Mouse (Mus musculus): Measurements from ENCODE around the gene Cnn2. TPM values are rescaled to one million over a fixed set of nuclear protein-coding genes. Genes with fewer than 3 reads are reported as not detected.

Gene Cnn2
- polyA plus RNA-seq, 1 experiment from 2014 or later = 160 TPM

DNA sequence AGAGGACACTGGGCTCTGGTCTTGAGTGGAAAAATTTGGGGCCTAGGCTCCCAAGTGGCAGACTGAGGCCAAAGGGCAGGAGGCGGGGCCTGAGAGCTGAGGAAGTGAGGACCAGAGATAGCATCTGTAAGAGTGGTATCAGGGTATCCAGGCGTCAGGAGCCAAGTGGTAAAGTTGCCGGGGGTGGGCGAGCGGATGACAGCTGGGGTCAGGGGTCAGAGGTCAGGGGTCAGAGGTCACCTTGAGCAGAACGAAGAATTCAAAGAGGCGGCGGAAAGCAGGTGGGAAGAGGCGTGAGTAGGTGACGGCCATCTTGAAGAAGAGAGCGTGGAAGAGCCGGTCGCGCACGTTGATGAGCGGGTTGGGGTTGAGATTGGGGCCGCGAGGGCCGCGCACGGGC, 4.7 kb upstream of the Cnn2 start:
- Histone ChIP-seq H3K27me3 (ENCODE audit: control insufficient read depth, insufficient read depth, low read length) (peaks cover 16% of the 10 kb centered on the region), H3K4me2 (ENCODE audit: low read depth, low read length, severe bottlenecking) (peak overlapping the region; percentile 74), H3K4me3 (ENCODE audit: low read depth, low read length) (peak overlapping the region; percentile 91), H3K27ac (ENCODE audit: low read depth, low read length) (peak overlapping the region; percentile 91; the same call in 1 of the 2 replicates), H3K4me1 (replicated peaks; ENCODE audit: control insufficient read depth, insufficient read depth, low read length) (peaks cover 21% of the 10 kb centered on the region), H3K9ac (ENCODE audit: low read length) (peak overlapping the region; percentile 86), H3K9me3 (ENCODE audit: control insufficient read depth, low read length) (no peaks in the 10 kb centered on the region), H3K36me3 (ENCODE audit: control insufficient read depth, insufficient read depth, low read length) (no peaks in the 10 kb centered on the region; the same call in 1 of the 2 replicates)
- DNase-seq (ENCODE audit: low spot score) (peak; percentile 85), ATAC-seq (replicated peaks; ENCODE audit: low FRiP score) (no peak)
- under 1% methylated on average over 21 of the region's 21 CpGs for WGBS

DNA sequence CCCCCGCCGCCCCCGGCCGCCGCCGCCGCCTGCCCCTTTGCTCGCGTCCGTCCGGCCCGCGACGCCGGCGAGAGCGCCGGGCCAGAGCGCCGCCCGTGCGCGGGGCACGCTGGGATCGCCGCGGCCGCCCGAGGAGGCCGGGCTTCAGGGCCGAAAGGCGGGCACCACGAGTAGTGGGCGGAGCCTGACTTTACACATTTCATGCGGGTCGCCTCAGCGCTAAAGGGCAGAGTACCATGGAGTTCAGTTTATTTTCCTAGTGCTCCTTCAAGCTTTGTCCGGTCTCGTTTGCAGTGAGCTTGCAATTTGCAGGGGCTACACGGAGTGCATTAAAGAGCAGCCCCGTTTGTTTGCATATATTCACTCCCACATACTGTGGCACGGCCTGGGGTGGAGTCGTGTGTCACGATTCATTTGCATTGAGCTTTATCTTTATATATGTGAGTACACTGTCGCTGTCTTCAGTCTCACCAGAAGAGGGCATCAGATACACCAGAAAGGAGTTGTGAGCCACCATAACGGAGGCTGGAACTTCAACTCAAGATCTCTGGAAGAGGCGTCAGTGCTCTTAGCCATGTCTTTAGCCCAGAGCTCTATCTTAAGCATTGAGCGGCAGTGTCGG, 4.1 kb upstream of the Cnn2 start, which contains the start of gene Tmem259:
TSS of gene Tmem259 (minus strand) at position 136 of the 622 bp plus-strand sequence.
- no peaks in the 10 kb centered on the region for H3K9me3 ChIP-seq (ENCODE audit: control insufficient read depth, low read length)
- peak within 1 kb of the TSS; percentile 91 for H3K4me3 ChIP-seq (ENCODE audit: low read depth, low read length)
- ATAC-seq (replicated peaks; ENCODE audit: low FRiP score) = peak; percentile 77

DNA sequence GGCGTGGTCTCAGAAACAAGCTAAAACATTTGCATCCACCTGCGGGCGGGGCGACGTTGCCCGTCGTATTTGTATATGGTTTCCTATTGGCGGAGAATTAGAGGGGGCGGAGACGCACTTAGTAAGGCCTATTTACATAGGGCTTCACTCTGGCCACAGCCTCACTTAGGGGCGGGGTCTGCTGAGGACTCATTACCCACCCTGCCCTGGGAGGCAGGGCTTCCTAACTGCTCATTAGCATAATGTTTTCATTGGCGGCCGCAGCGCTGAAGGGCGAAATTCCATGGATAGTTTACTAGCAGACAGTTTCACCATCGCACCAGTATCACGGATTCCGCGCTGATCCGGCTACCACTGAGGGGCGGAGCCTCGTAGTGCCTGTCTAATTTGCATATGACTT, 3.5 kb upstream of the Cnn2 start:
- no peaks in the 10 kb centered on the region for H3K9me3 ChIP-seq (ENCODE audit: control insufficient read depth, low read length)
- peaks cover 28% of the 10 kb centered on the region for H3K27me3 ChIP-seq (ENCODE audit: control insufficient read depth, insufficient read depth, low read length)
- WGBS = under 1% methylated on average over 22 of the region's 22 CpGs
- peak overlapping the region; percentile 86 for H3K9ac ChIP-seq (ENCODE audit: low read length)
- H3K36me3 ChIP-seq (ENCODE audit: control insufficient read depth, insufficient read depth, low read length) = no peaks in the 10 kb centered on the region
- H3K4me1 ChIP-seq (replicated peaks; ENCODE audit: control insufficient read depth, insufficient read depth, low read length) = peaks cover 21% of the 10 kb centered on the region
- H3K27ac ChIP-seq (ENCODE audit: low read depth, low read length) = peak overlapping the region; percentile 91
- DNase-seq (ENCODE audit: low spot score) (peak; percentile 95), ATAC-seq (replicated peaks; ENCODE audit: low FRiP score) (peak; percentile 94)
- peak overlapping the region; percentile 91 for H3K4me3 ChIP-seq (ENCODE audit: low read depth, low read length)
- peak overlapping the region; percentile 74 for H3K4me2 ChIP-seq (ENCODE audit: low read depth, low read length, severe bottlenecking)

More for the DNA sequence above, 4.1 kb upstream of the Cnn2 start, which contains the start of gene Tmem259:
- Histone ChIP-seq H3K9ac (ENCODE audit: low read length) (peak within 1 kb of the TSS; percentile 86), H3K27me3 (ENCODE audit: control insufficient read depth, insufficient read depth, low read length) (peaks cover 23% of the 10 kb centered on the region), H3K36me3 (ENCODE audit: control insufficient read depth, insufficient read depth, low read length) (no peaks in the 10 kb centered on the region; the same call in 1 of the 2 replicates), H3K27ac (ENCODE audit: low read depth, low read length) (peak within 1 kb of the TSS; percentile 91), H3K4me1 (replicated peaks; ENCODE audit: control insufficient read depth, insufficient read depth, low read length) (peaks cover 21% of the 10 kb centered on the region), H3K4me2 (ENCODE audit: low read depth, low read length, severe bottlenecking) (peak within 1 kb of the TSS; percentile 74)
- peak; percentile 91 for DNase-seq (ENCODE audit: low spot score)
- WGBS = under 1% methylated on average over 41 of the region's 49 CpGs

GRCm38 (mm10) chr10:79985334-79986231, 2.8 kb upstream of the Cnn2 start:
- Histone ChIP-seq H3K27me3 (ENCODE audit: control insufficient read depth, insufficient read depth, low read length) (peaks cover 30% of the 10 kb centered on the region), H3K4me1 (replicated peaks; ENCODE audit: control insufficient read depth, insufficient read depth, low read length) (peaks cover 21% of the 10 kb centered on the region), H3K9ac (ENCODE audit: low read length) (peak overlapping the region; percentile 57), H3K4me3 (ENCODE audit: low read depth, low read length) (peak overlapping the region; percentile 91), H3K36me3 (ENCODE audit: control insufficient read depth, insufficient read depth, low read length) (no peaks in the 10 kb centered on the region), H3K9me3 (ENCODE audit: control insufficient read depth, low read length) (no peaks in the 10 kb centered on the region), H3K27ac (ENCODE audit: low read depth, low read length) (peak overlapping the region; percentile 91), H3K4me2 (ENCODE audit: low read depth, low read length, severe bottlenecking) (peak overlapping the region; percentile 74)
- peak; percentile 75 for DNase-seq (ENCODE audit: low spot score)
- ATAC-seq (replicated peaks; ENCODE audit: low FRiP score) = no peak
- WGBS = 4% methylated on average over 35 of the region's 35 CpGs

DNA sequence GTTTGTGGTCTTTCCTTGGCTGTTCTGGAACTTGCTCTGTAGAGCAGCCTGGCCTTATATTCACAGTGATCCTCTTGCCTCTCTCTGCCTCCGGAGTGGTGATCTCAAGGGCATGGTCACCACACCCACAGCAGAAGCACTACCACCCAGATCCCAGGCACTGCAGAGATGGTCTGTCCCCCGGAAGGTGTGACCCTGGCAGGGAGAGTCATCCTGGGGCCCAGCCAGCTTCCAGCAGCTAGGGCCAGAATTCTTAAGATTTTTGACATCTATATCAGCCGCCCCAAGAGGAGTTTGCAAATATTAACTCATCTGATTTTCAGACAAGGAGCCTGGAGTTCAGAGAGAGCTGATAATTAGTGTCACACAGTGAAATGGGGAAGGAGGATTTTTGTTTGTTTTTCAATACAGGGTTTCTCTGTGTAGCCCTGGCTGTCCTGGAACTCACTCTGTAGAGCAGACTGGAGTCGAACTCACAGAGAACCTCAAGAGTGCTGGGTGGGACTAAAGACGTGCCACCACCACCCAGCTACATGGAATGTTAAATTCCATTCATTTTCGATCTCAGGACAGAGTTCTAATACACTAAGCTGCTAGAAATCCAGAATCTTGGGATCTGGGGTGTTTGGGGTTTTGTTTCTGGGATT, 2.0 kb upstream of the Cnn2 start:
- Histone ChIP-seq H3K36me3 (ENCODE audit: control insufficient read depth, insufficient read depth, low read length) (no peaks in the 10 kb centered on the region), H3K9me3 (ENCODE audit: control insufficient read depth, low read length) (peaks cover under 1% of the 10 kb centered on the region; the same call in 1 of the 2 replicates), H3K4me3 (ENCODE audit: low read depth, low read length) (peak overlapping the region; percentile 91), H3K4me2 (ENCODE audit: low read depth, low read length, severe bottlenecking) (peak overlapping the region; percentile 74; the same call in 1 of the 2 replicates), H3K4me1 (replicated peaks; ENCODE audit: control insufficient read depth, insufficient read depth, low read length) (peaks cover 21% of the 10 kb centered on the region), H3K9ac (ENCODE audit: low read length) (peak overlapping the region; percentile 57), H3K27ac (ENCODE audit: low read depth, low read length) (0 out of 2 replicates have a peak overlapping the region, but pooled peaks have one; percentile 91), H3K27me3 (ENCODE audit: control insufficient read depth, insufficient read depth, low read length) (peaks cover 30% of the 10 kb centered on the region)
- DNase-seq (ENCODE audit: low spot score) (no peak), ATAC-seq (replicated peaks; ENCODE audit: low FRiP score) (no peak)
- WGBS = 50% methylated on average over 6 of the region's 6 CpGs

GRCm38 (mm10) chr10:79986963-79987362, 1.4 kb upstream of the Cnn2 start:
- ATAC-seq (replicated peaks; ENCODE audit: low FRiP score) (no peak), DNase-seq (ENCODE audit: low spot score) (peak; percentile 93)
- Histone ChIP-seq H3K27ac (ENCODE audit: low read depth, low read length) (no peak overlapping the region), H3K4me3 (ENCODE audit: low read depth, low read length) (no peak overlapping the region), H3K36me3 (ENCODE audit: control insufficient read depth, insufficient read depth, low read length) (no peaks in the 10 kb centered on the region), H3K4me2 (ENCODE audit: low read depth, low read length, severe bottlenecking) (0 out of 2 replicates have a peak overlapping the region, but pooled peaks have one; percentile 12), H3K9ac (ENCODE audit: low read length) (no peak overlapping the region; the same call in 1 of the 2 replicates), H3K4me1 (replicated peaks; ENCODE audit: control insufficient read depth, insufficient read depth, low read length) (peaks cover 21% of the 10 kb centered on the region), H3K27me3 (ENCODE audit: control insufficient read depth, insufficient read depth, low read length) (peaks cover 30% of the 10 kb centered on the region), H3K9me3 (ENCODE audit: control insufficient read depth, low read length) (peaks cover 4% of the 10 kb centered on the region; the same call in 1 of the 2 replicates)
- 6% methylated on average over 11 of the region's 11 CpGs for WGBS

- H3K9ac ChIP-seq (ENCODE audit: low read length) = peak overlapping the region; percentile 47
- DNase-seq (ENCODE audit: low spot score) = no peak
- peaks cover 30% of the 10 kb centered on the region for H3K27me3 ChIP-seq (ENCODE audit: control insufficient read depth, insufficient read depth, low read length)
Observed at GRCm38 (mm10) chr10:79987771-79988505, 446 bp upstream of the Cnn2 start.

More at GRCm38 (mm10) chr10:79987771-79988505, 446 bp upstream of the Cnn2 start:
- Histone ChIP-seq H3K4me2 (ENCODE audit: low read depth, low read length, severe bottlenecking) (peak overlapping the region; percentile 51), H3K9me3 (ENCODE audit: control insufficient read depth, low read length) (peaks cover 4% of the 10 kb centered on the region; the same call in 1 of the 2 replicates), H3K36me3 (ENCODE audit: control insufficient read depth, insufficient read depth, low read length) (no peaks in the 10 kb centered on the region), H3K27ac (ENCODE audit: low read depth, low read length) (no peak overlapping the region), H3K4me1 (replicated peaks; ENCODE audit: control insufficient read depth, insufficient read depth, low read length) (peaks cover 15% of the 10 kb centered on the region), H3K4me3 (ENCODE audit: low read depth, low read length) (peak overlapping the region; percentile 39)
- WGBS = 10% methylated on average over 27 of the region's 27 CpGs
- ATAC-seq (replicated peaks; ENCODE audit: low FRiP score) = no peak
